Mouse (Mus musculus) myocyte (in vitro differentiated cells): ENCODE measurements around the gene Lsm10.

Experiments used
- CEBPB ChIP-seq: IDR thresholded peaks from 2 replicates; pipeline ENCODE4 v1.6.1; 2011; ENCODE audit warnings: mild to moderate bottlenecking, moderate library complexity; ENCODE audit not compliant: poor library complexity, insufficient read depth, severe bottlenecking
- E2F4 ChIP-seq: IDR thresholded peaks from one replicate; pipeline ENCODE4 v1.6.1; 2011; ENCODE audit warnings: mild to moderate bottlenecking, control low read depth, moderate library complexity; ENCODE audit not compliant: insufficient read depth
- MAX ChIP-seq: IDR thresholded peaks from one replicate; pipeline ENCODE4 v1.6.1; 2011; ENCODE audit warnings: low read depth, mild to moderate bottlenecking, control low read depth
- MYOD1 ChIP-seq, 3 experiments: IDR thresholded peaks; one replicate each; pipeline ENCODE4 v1.6.1; 2011; ENCODE audit warnings: control low read depth in 2 of 3, low read depth in 2 of 3, mild to moderate bottlenecking in 2 of 3, moderate library complexity in 1 of 3; ENCODE audit not compliant: insufficient read length in 2 of 3, control insufficient read depth in 1 of 3
- POLR2A ChIP-seq: IDR thresholded peaks from one replicate; pipeline ENCODE4 v1.6.1; 2011; ENCODE audit warnings: low read depth, mild to moderate bottlenecking, control low read depth, moderate library complexity; ENCODE audit not compliant: insufficient read length
- POLR2AphosphoS2 ChIP-seq: IDR thresholded peaks from one replicate; pipeline ENCODE4 v1.6.1; 2011; ENCODE audit warnings: low read depth, control low read depth; ENCODE audit not compliant: insufficient read length
- SRF ChIP-seq: IDR thresholded peaks from one replicate; pipeline ENCODE4 v1.6.1; 2011; ENCODE audit warnings: low read depth; ENCODE audit not compliant: control insufficient read depth, insufficient read length
- TCF12 ChIP-seq: IDR thresholded peaks from one replicate; pipeline ENCODE4 v1.6.1; 2011; ENCODE audit warnings: mild to moderate bottlenecking, control low read depth; ENCODE audit not compliant: poor library complexity, insufficient read depth, severe bottlenecking
- USF1 ChIP-seq: IDR thresholded peaks from one replicate; pipeline ENCODE4 v1.6.1; 2011; ENCODE audit warnings: low read depth, mild to moderate bottlenecking, control low read depth, moderate library complexity

GRCm38 (mm10) chr4:126120506-126120905 is 24.1 kb downstream of the Lsm10 start:
- no peak for TF ChIP-seq POLR2A
- no peak for TF ChIP-seq CEBPB
- no peak for TF ChIP-seq POLR2AphosphoS2
- no peak for TF ChIP-seq USF1
- TF ChIP-seq MYOD1 (IDR thresholded peaks at IDR 0.05; ENCODE audit: control insufficient read depth in 1 of 3, insufficient read length in 2 of 3, low read depth in 2 of 3): no peak
- TF ChIP-seq MAX: no peak
- TF ChIP-seq E2F4: no peak
- TF ChIP-seq TCF12: no peak
- no peak for TF ChIP-seq SRF
